Mouse (Mus musculus): ENCODE results near the gene Cym.

The Cym gene

GRCm38 (mm10) chr3:107221608-107222007 is at the start of gene Cym:
Gene Cym (minus strand): TSS chr3:107221732.
- DNase-seq (ENCODE audit: low spot score), result no peak

GRCm38 (mm10) chr3:107266814-107267345 is 45.3 kb upstream of the Cym start:
- DNase-seq (ENCODE audit: low spot score), result no peak

GRCm38 (mm10) chr3:107261851-107262165 is 40.3 kb upstream of the Cym start:
- no peak for DNase-seq (ENCODE audit: low spot score)

GRCm38 (mm10) chr3:107260956-107261850 is 39.7 kb upstream of the Cym start:
- peak; percentile 10 for DNase-seq (ENCODE audit: low spot score)

- DNase-seq (ENCODE audit: low spot score), result no peak
Measured at GRCm38 (mm10) chr3:107257924-107258323, 36.4 kb upstream of the Cym start.

GRCm38 (mm10) chr3:107256724-107257123 is 35.2 kb upstream of the Cym start:
- no peak for DNase-seq (ENCODE audit: low spot score)

GRCm38 (mm10) chr3:107255992-107256391 is 34.5 kb upstream of the Cym start:
- no peak for DNase-seq (ENCODE audit: low spot score)

GRCm38 (mm10) chr3:107253925-107254324 is 32.4 kb upstream of the Cym start:
- no peak for DNase-seq (ENCODE audit: low spot score)

GRCm38 (mm10) chr3:107252035-107252434 is 30.5 kb upstream of the Cym start:
- DNase-seq (ENCODE audit: low spot score), result no peak

GRCm38 (mm10) chr3:107250320-107250719 is 28.8 kb upstream of the Cym start:
- DNase-seq (ENCODE audit: low spot score), result no peak

- no peak for DNase-seq (ENCODE audit: low spot score)
Measured at GRCm38 (mm10) chr3:107249042-107249441, 27.5 kb upstream of the Cym start.

GRCm38 (mm10) chr3:107246876-107247275 is 25.3 kb upstream of the Cym start:
- DNase-seq (ENCODE audit: low spot score), result no peak

- DNase-seq (ENCODE audit: low spot score), result no peak
Measured at GRCm38 (mm10) chr3:107241389-107242094, 20.0 kb upstream of the Cym start.

GRCm38 (mm10) chr3:107239607-107240006 is 18.1 kb upstream of the Cym start, which contains the start of gene Prok1:
Gene Prok1 (minus strand): TSS chr3:107239707.
- no peak for DNase-seq (ENCODE audit: low spot score)

GRCm38 (mm10) chr3:107238471-107238980 is 17.0 kb upstream of the Cym start:
- no peak for DNase-seq (ENCODE audit: low spot score)

- DNase-seq (ENCODE audit: low spot score), result no peak
Measured at GRCm38 (mm10) chr3:107238051-107238450, 16.5 kb upstream of the Cym start.

- no peak for DNase-seq (ENCODE audit: low spot score)
Measured at GRCm38 (mm10) chr3:107233945-107234344, 12.4 kb upstream of the Cym start.

- DNase-seq (ENCODE audit: low spot score), result peak; percentile 82
Measured at GRCm38 (mm10) chr3:107233351-107233813, 11.8 kb upstream of the Cym start.

GRCm38 (mm10) chr3:107231202-107231601 is 9.7 kb upstream of the Cym start:
- no peak for DNase-seq (ENCODE audit: low spot score)

- no peak for DNase-seq (ENCODE audit: low spot score)
Measured at GRCm38 (mm10) chr3:107230527-107230926, 9.0 kb upstream of the Cym start, which contains the start of gene A630076J17Rik. Gene A630076J17Rik (plus strand): TSS chr3:107230614.

GRCm38 (mm10) chr3:107229822-107230221 is 8.3 kb upstream of the Cym start:
- DNase-seq (ENCODE audit: low spot score), result peak; percentile 29

- DNase-seq (ENCODE audit: low spot score), result no peak
Measured at GRCm38 (mm10) chr3:107229221-107229620, 7.7 kb upstream of the Cym start.

GRCm38 (mm10) chr3:107225820-107226219 is 4.3 kb upstream of the Cym start:
- no peak for DNase-seq (ENCODE audit: low spot score)

Data from urinary bladder, postnatal 14 days (tissue).